Mouse (Mus musculus) MEL (cell line): ENCODE data around the gene Hspa12a. TPM values are rescaled to one million over a fixed set of nuclear protein-coding genes. Genes with fewer than 3 reads are reported as not detected.
A peak's percentile ranks its signal among the peaks of the same experiment; 100 is the strongest.

ENCODE experiments used
- DNase-seq: peaks from one replicate; pipeline ENCODE4 v3.0.0; 2011; ENCODE audit warnings: low read depth, low spot score
- H3K27ac ChIP-seq: 2 replicates; pipeline ENCODE4 v1.5.1; 2012; ENCODE audit warnings: low read depth, mild to moderate bottlenecking, control low read depth, low read length, moderate library complexity; ENCODE audit not compliant: control insufficient read depth
- H3K27me3 ChIP-seq, 2 experiments: fragments of 150-350 bp in 1 of 2; sonication (generic) in 1 of 2; 2 replicates each; pipeline ENCODE4 v1.6.1; 2012; ENCODE audit warnings: low read length in 2 of 2, mild to moderate bottlenecking in 2 of 2, improper control_type of control experiment in 1 of 2, moderate library complexity in 1 of 2; ENCODE audit not compliant: insufficient read depth in 2 of 2, control insufficient read depth in 1 of 2
- H3K36me3 ChIP-seq, 2 experiments: 2 replicates each; pipeline ENCODE4 v1.6.1; 2012 to 2014; ENCODE audit warnings: low read length in 2 of 2, improper control_type of control experiment in 1 of 2, inconsistent platforms in 1 of 2, mild to moderate bottlenecking in 1 of 2; ENCODE audit not compliant: insufficient read depth in 2 of 2, control insufficient read depth in 1 of 2
- H3K4me1 ChIP-seq, 2 experiments: fragments of 150-350 bp in 1 of 2; sonication (generic) in 1 of 2; 2 replicates each; pipeline ENCODE4 v1.6.1; 2012; ENCODE audit warnings: low read length in 2 of 2, improper control_type of control experiment in 1 of 2, mild to moderate bottlenecking in 1 of 2; ENCODE audit not compliant: insufficient read depth in 2 of 2, control insufficient read depth in 1 of 2
- H3K4me3 ChIP-seq, 2 experiments: fragments of 150-350 bp in 1 of 2; sonication (generic) in 1 of 2; 2 replicates each; pipeline ENCODE4 v1.5.1; 2012; ENCODE audit warnings: low read depth in 2 of 2, low read length in 2 of 2, mild to moderate bottlenecking in 2 of 2, moderate library complexity in 2 of 2, control low read depth in 1 of 2, improper control_type of control experiment in 1 of 2; ENCODE audit not compliant: control insufficient read depth in 1 of 2, insufficient read depth in 1 of 2
- H3K79me2 ChIP-seq: 2 replicates; pipeline ENCODE4 v1.6.1; 2012; ENCODE audit warnings: mild to moderate bottlenecking, low read length, moderate library complexity; ENCODE audit not compliant: control insufficient read depth, poor library complexity, insufficient read depth
- H3K9ac ChIP-seq: 2 replicates; pipeline ENCODE4 v1.6.1; 2012; ENCODE audit warnings: low read depth, mild to moderate bottlenecking, control low read depth, low read length, moderate library complexity; ENCODE audit not compliant: control insufficient read depth, poor library complexity, severe bottlenecking
- H3K9me3 ChIP-seq: fragments of 150-350 bp; sonication (generic); replicated peaks from 2 replicates; pipeline ENCODE4 v1.6.1; 2012; ENCODE audit warnings: mild to moderate bottlenecking, low read length, improper control_type of control experiment, moderate library complexity; ENCODE audit not compliant: insufficient read depth
- BHLHE40 ChIP-seq: IDR thresholded peaks from 2 replicates; pipeline ENCODE4 v1.6.1; 2012; ENCODE audit warnings: low read depth, mild to moderate bottlenecking, inconsistent platforms, low read length, improper control_type of control experiment, borderline replicate concordance
- CHD1 ChIP-seq: IDR thresholded peaks from 2 replicates; pipeline ENCODE4 v1.6.1; 2012; ENCODE audit warnings: low read depth, mild to moderate bottlenecking, inconsistent platforms, low read length, improper control_type of control experiment
- CTCF ChIP-seq, 3 experiments: IDR thresholded peaks in 2 of 3; conservative IDR thresholded peaks in 1 of 3; 2 replicates each; pipeline ENCODE4 v1.5.1; 2011 to 2012; ENCODE audit warnings: low read length in 3 of 3, low read depth in 2 of 3, mild to moderate bottlenecking in 2 of 3, improper control_type of control experiment in 1 of 3, inconsistent platforms in 1 of 3, mixed read lengths in 1 of 3, moderate library complexity in 1 of 3; ENCODE audit not compliant: control insufficient read depth in 1 of 3, insufficient read depth in 1 of 3, poor library complexity in 1 of 3, severe bottlenecking in 1 of 3
- EP300 ChIP-seq, 2 experiments: IDR thresholded peaks; 2 replicates each; pipeline ENCODE4 v1.6.1; 2011; ENCODE audit warnings: improper control_type of control experiment in 2 of 2, low read length in 2 of 2, low read depth in 1 of 2, mild to moderate bottlenecking in 1 of 2
- ETS1 ChIP-seq: IDR thresholded peaks from 2 replicates; pipeline ENCODE4 v1.6.1; 2012; ENCODE audit warnings: low read depth, mild to moderate bottlenecking, inconsistent platforms, low read length, improper control_type of control experiment, moderate library complexity
- GATA1 ChIP-seq: IDR thresholded peaks from 2 replicates; pipeline ENCODE4 v1.6.1; 2011; ENCODE audit warnings: low read depth, low read length, improper control_type of control experiment
- MEF2A ChIP-seq: IDR thresholded peaks from 2 replicates; pipeline ENCODE4 v1.6.1; 2014; ENCODE audit warnings: low read depth, mild to moderate bottlenecking, inconsistent platforms, low read length, improper control_type of control experiment; ENCODE audit not compliant: poor library complexity, insufficient replicate concordance, severe bottlenecking; ENCODE audit errors: extremely low read depth
- MXI1 ChIP-seq: IDR thresholded peaks from 2 replicates; pipeline ENCODE4 v1.6.1; 2011; ENCODE audit warnings: mild to moderate bottlenecking, low read depth, low read length, improper control_type of control experiment
- MYC ChIP-seq: IDR thresholded peaks from 2 replicates; pipeline ENCODE4 v1.6.1; 2011; ENCODE audit warnings: low read depth, mild to moderate bottlenecking, low read length, improper control_type of control experiment, moderate library complexity
- NELFE ChIP-seq: IDR thresholded peaks from 2 replicates; pipeline ENCODE4 v1.6.1; 2011; ENCODE audit warnings: low read depth, low read length, improper control_type of control experiment
- RAD21 ChIP-seq: IDR thresholded peaks from 2 replicates; pipeline ENCODE4 v1.6.1; 2011; ENCODE audit warnings: mild to moderate bottlenecking, low read depth, low read length, improper control_type of control experiment
- RCOR1 ChIP-seq: IDR thresholded peaks from 2 replicates; pipeline ENCODE4 v1.6.1; 2012; ENCODE audit warnings: low read depth, mild to moderate bottlenecking, inconsistent platforms, low read length, improper control_type of control experiment
- SIN3A ChIP-seq: IDR thresholded peaks from 2 replicates; pipeline ENCODE4 v1.6.1; 2012; ENCODE audit warnings: low read length, improper control_type of control experiment, inconsistent platforms
- TBP ChIP-seq: IDR thresholded peaks from 2 replicates; pipeline ENCODE4 v1.8.0; 2011; ENCODE audit warnings: low read depth, low read length, improper control_type of control experiment
- TCF12 ChIP-seq: IDR thresholded peaks from 2 replicates; pipeline ENCODE4 v1.6.1; 2014; ENCODE audit warnings: low read depth, mild to moderate bottlenecking, inconsistent platforms, low read length, improper control_type of control experiment, moderate library complexity
- USF1 ChIP-seq: IDR thresholded peaks from 2 replicates; pipeline ENCODE4 v1.6.1; 2014; ENCODE audit warnings: low read depth, mild to moderate bottlenecking, inconsistent platforms, low read length, improper control_type of control experiment, moderate library complexity
- ZMIZ1 ChIP-seq: IDR thresholded peaks from 2 replicates; pipeline ENCODE4 v1.6.1; 2012; ENCODE audit warnings: low read depth, mild to moderate bottlenecking, inconsistent platforms, low read length, improper control_type of control experiment, moderate library complexity
- polyA plus RNA-seq, 2 experiments: library from polyadenylated mRNA; stranded (reverse) in 1 of 2; unstranded in 1 of 2; fragments of >175 nt in 1 of 2; fragments of >200 nt in 1 of 2; gene quantifications; 2 replicates each; pipeline versions ENCODE4 v1.2.1 to v1.2.4; 2012; ENCODE audit warnings: low replicate concordance in 2 of 2, low read depth in 1 of 2; ENCODE audit not compliant: insufficient read length in 2 of 2, insufficient read depth in 1 of 2, missing spikeins in 1 of 2
- total RNA-seq: library from RNA; depleted of rRNA; stranded (reverse); fragments of 300-350 nt; gene quantifications from 2 replicates; pipeline ENCODE4 v1.2.3, GENCODE M21; 2012

Hspa12a gene
- total and polyA plus RNA-seq, 3 experiments, result not detected

- Histone ChIP-seq H3K36me3 (peaks cover 0 to 2% of the 10 kb centered on the region in 2 experiments; a peak in 1 of 4 replicates), H3K27me3 (no peaks in the 10 kb centered on the region), H3K4me1 (peaks cover 2 to 7% of the 10 kb centered on the region in 2 experiments; a peak in 3 of 4 replicates), H3K27ac (no peak overlapping the region), H3K9me3 (no peaks in the 10 kb centered on the region), H3K4me3 (peak overlapping the region in 1 of 2 experiments; percentile 34; a peak in 2 of 4 replicates), H3K79me2 (no peaks in the 10 kb centered on the region), H3K9ac (no peak overlapping the region)
- peak; percentile 23 for DNase-seq
- TF ChIP-seq ETS1 (peak; percentile 30; the same call in 1 of the 2 replicates), RAD21 (no peak)
Observed at GRCm38 (mm10) chr19:58951521-58951920, 8.1 kb upstream of the Hspa12a start.

GRCm38 (mm10) chr19:58945959-58946358, 2.5 kb upstream of the Hspa12a start:
- Histone ChIP-seq H3K27ac (no peak overlapping the region), H3K9ac (no peak overlapping the region), H3K27me3 (no peaks in the 10 kb centered on the region)
- TF ChIP-seq ZMIZ1 (no peak), USF1 (no peak), SIN3A (no peak), CHD1 (no peak), BHLHE40 (no peak), NELFE (no peak), TCF12 (peak; percentile 49), CTCF (IDR thresholded peaks at IDR 0.05 in 2 of 3, conservative IDR thresholded peaks at IDR 0.05 in 1 of 3; ENCODE audit: control insufficient read depth in 1 of 3, insufficient read depth in 1 of 3, low read depth in 2 of 3, low read length in 3 of 3, poor library complexity in 1 of 3, severe bottlenecking in 1 of 3) (no peak), RCOR1 (no peak), MEF2A (no peak), RAD21 (no peak), MYC (no peak), TBP (no peak), MXI1 (no peak), EP300 (IDR thresholded peaks at IDR 0.05; ENCODE audit: low read depth in 1 of 2, low read length in 2 of 2) (peak in 1 of 2 experiments; percentile 52; a peak in 1 of 4 replicates), GATA1 (peak; percentile 51; the same call in 1 of the 2 replicates)
- TF ChIP-seq, all 39 proteins: peak for 3
- no peak overlapping the region for H3K4me3 ChIP-seq
- no peaks in the 10 kb centered on the region for H3K9me3 ChIP-seq
- no peaks in the 10 kb centered on the region for H3K4me1 ChIP-seq
- H3K36me3 ChIP-seq, result no peaks in the 10 kb centered on the region
- DNase-seq, result peak; percentile 9
- no peaks in the 10 kb centered on the region for H3K79me2 ChIP-seq
